Mouse (Mus musculus): Measurements from ENCODE around the gene Gm10097.

GRCm38 (mm10) chr10:5085792-5086191 is 16.8 kb downstream of the Gm10097 start:
- TF ChIP-seq CTCF (IDR thresholded peaks at IDR 0.05; ENCODE audit: control insufficient read depth, insufficient read depth, low read length) = no peak
- TF ChIP-seq POLR2A (IDR thresholded peaks at IDR 0.05; ENCODE audit: borderline replicate concordance, control insufficient read depth, low read depth, low read length) = no peak
